Mouse (Mus musculus) kidney, postnatal 25 days (tissue): ENCODE data around the gene Plxna1.

Experiments used
- DNase-seq, 2 experiments: peaks; one replicate each; pipeline ENCODE4 v3.0.0; 2021; ENCODE audit warnings: mixed read lengths in 2 of 2

Gene Plxna1

DNA sequence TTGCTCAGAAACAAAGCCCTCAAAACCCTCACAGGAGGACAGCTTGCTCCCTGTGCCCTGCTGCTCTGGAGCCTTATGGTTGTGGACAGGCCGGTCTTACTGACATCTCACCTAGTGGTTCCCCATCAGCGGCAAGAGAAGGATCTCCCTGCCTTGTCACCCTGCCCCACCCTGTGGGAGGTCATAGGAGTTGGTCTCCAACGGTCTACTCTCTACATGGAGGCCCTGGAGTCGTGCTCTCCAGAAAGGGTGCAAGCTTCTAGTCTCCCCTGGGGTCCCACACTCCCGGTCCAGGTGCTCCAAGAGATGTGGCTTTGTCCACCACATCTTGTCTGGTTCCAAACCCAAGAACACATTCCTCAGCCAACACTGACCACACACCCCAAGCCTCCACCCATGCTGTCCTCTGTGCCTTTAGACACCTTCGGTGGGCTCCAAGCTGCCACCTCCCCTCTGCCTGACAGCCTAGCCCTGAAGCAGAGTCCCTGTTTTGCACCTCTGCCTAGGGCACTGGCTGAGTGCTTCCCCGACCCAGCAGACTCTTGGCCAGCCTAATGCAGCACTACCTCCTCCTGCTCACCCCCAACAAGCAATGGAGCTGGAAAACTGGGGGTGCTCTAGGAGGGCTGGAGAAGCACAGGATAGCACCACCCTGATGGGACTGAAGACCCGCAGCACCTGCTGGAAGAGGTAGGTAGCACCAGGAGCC lies 1.6 kb downstream of the Plxna1 start:
- DNase-seq, result no peak

DNA sequence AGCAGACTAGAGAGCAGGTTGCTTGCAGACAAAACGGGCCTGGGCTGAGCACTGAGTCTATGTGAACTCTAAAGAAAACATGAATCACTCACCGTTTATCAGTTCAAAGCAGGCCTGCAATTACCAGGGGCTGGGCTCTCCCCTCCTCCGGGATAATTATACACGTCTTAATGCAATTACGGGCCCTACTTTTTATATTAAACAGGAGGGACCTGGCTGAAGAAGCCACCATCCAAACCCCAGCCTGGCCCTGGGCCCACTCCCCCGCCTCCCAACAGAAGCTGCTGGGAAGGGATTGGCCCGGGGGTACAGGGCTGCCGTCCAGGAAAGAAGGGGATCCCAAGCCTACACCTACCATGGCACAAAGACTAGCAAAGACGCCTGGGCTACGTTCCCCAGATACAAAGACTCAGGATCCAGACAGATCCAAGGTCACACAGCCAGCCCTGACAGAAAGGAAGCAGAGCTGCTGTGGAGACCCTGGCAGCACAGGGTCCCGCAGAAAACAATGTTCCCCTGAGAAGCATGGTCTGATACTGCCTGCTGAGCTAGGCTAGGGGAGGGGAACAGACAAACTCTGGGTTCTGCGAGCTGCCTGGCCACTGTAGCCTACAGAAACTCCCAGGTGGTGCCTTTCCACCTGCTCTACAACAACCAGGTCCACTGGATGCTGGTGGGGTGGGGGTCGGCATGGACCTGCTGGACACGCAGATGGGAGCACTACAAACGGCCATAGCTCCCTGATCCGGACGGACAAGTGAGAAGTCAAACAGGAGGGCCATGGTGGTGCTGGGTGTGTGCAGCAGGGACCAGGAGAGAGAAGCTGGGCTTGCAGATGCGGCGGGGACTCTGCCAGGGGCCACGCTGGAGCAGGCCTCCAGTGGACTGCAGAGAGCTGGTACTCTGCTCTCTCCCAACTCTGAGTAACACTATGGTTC lies 2.4 kb downstream of the Plxna1 start:
- DNase-seq, result no peak

DNA sequence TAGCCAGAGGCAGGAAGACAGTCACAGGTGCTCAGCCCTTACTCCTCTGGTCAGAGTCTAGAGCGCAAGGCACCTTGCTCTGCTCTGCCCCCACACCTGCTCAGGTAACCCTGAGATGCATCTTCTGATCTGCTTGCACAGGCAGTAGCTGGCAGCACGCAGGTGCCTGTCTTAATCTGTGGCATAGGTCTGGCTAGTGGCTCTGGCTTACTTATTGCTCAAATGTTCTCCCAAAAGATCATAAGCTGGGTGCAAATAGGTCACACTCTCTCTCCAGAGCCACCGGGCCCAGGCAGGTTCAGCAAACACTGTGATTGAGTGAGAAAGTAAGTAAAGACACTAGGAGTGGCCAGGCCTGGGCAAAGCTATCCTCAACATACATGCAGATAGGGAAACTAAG lies 3.2 kb downstream of the Plxna1 start:
- no peak for DNase-seq

DNA sequence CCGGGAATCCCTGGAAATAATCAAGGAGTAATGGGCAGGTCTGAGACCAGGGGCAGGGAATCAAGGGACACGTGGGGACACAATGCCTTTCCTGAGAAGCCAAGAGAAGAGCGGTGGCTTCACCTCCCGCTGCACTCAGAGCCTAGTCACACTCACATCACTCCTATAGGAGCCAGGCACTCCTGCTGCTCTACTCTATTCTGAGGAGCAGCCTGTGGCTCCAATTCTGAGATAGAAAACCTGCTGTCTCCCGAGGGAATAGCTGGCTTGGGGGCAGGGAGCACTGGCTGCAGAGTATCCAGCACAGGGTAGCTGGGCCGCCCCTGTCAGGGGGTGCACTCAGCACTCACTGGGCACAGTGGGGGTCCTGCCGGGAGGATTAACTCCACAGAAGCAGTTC lies 6.8 kb downstream of the Plxna1 start:
- no peak for DNase-seq

DNA sequence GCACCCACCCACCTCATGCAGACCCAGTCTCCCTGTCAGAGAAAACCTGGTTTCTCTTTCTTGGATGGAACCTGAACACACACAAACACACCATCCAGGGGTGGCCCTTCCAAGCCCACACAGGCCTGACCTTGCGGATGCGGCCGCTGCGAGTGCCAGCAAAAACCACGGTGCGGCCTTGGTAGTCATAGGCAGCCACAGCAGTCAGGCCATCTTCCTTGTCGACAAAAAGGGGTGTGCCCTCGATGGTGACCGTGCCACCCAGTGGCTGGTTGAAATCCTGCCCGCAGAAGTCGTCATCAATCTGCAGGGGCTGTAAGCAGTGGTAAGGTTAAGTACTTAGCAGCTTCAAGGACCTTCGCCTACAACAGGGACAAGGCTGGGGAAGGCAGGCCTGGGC lies 7.7 kb downstream of the Plxna1 start:
- no peak for DNase-seq

DNA sequence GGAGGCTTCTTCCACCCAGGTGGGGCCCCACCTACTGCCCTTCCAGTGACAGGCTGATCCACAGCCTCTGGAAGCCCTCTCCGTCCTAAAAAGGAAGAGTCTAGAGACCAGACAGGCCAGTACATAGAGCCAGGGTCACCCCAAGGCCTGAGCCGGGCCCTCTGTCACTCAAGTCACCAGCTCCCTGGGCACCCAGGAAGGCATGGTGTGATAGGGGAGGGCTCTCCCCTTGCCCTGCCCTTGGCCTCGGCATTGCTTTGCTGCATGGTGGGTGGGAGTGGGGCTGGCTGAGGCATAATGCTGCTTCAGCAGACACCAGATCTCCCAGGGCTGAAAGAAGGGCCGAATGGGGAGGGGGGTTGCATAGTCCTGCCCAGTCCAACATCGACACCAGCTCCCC lies 8.3 kb downstream of the Plxna1 start:
- peak in 1 of 2 experiments; percentile 1 for DNase-seq

DNA sequence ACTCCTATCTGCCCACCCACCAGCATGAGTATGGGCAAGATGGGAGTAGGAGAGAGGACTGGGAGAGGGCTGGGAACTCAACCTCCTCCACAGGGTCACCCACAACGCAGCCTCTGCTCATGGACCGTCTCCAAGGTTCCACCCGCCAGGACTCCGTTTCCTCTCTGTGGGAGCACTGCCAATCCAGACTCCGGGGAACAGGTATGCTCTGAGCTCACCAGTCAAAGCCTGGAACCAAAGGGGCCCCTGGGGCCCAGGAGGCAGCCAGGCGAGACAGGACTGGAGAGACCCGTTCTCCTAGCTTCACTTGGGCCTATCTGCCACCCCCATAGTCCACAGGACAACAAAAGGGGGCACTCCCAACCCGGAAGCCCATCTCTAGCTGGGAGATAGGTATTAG lies 9.3 kb downstream of the Plxna1 start:
- peak; percentile 74 to 90 for DNase-seq

DNA sequence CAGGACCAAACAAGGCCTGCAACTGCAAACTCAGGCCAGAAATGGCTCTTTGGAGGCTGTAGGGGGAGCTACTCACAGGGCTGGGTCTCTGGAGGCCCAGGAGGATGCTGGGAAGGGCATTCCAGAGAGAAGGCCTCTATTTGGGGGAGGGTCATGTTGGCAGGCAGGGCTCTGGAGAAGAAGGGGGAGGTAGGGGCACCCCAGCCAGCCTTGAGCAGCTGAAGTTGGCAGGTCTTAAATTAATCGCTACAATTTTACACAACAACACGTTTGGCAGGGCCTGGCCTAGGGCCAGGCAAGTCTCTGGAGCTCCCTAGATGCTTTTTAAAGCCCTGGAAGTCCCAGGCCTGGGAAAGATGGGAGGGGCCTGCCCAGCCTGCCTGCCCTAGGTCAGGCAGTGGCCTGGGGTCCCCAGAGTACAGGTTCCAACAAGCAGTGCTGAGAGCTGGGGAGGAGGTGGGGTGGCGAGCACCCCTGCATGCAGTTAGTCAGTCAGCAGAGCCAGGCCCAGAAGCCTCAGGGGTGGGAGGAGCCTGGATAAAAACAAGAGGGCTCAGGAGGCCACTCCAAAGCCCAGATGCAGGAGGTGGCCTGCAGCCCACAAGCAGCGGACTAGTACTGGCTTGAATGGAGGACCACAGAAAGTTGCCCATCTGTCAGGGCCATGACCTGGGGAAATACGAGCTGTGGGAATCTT lies 10.8 kb downstream of the Plxna1 start:
- DNase-seq, result peak; percentile 68 to 84

DNA sequence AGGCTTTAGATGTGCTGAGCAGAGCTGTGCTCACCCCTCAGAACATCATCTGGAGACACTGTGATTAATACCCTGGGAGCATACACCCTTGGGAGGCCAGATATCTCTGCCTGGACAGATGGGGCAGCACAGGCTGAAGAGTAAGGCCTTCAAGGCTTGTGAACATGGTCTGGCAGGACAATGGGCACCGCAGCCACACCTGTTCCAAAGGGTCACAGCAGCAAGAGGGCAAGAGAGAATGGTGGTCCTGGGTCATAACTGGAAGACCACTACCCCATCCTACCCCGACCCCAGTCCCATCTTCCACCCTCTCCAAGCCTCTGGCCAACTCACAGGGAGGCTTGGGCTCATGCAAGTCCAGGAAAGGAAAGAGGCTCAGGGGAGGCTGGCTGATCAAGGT lies 11.9 kb downstream of the Plxna1 start:
- DNase-seq, result no peak

DNA sequence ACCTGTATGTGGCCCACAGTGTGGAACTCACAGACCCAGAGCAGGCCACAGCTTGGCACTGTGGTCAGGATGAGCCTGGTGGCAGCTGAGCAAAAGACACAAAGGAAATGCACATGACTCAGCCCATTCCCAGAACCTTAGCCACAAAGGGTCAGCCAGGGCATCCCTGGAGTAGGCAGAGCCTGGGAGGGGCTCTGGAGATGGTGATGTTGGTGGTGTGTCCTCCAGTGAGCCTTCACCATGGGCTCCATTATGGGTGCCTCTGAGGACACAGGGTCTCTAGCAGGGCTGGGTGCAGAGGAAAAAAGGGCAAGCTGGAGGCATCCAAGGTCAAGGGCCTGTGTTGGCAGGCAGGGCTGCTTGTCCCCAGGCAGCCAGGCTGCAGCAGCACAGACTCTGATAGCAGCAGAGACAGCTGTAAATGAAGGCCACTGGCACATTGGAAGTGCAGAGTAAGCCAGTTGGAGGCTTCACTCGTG lies 12.3 kb downstream of the Plxna1 start:
- DNase-seq, result no peak

DNA sequence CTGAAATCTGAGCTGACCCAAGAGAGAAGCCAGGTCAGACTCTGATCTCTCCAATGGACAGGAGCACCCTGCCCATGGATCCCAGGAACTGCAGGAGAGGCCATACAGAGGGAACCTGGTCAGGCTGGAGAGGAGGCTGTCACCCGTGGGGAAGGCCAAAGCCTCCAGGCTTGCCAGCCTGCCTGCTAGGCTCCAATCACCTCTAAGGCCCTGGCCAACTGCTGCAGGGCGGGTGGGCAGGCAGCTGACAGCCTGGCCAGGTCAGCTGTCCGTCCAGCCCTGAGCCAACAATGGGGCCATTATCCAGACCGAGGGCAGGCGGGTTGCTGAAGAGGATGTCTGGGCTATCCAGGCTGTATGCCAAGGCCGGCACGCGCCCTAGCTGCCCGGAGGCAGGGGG lies 14.1 kb downstream of the Plxna1 start:
- DNase-seq, result no peak

DNA sequence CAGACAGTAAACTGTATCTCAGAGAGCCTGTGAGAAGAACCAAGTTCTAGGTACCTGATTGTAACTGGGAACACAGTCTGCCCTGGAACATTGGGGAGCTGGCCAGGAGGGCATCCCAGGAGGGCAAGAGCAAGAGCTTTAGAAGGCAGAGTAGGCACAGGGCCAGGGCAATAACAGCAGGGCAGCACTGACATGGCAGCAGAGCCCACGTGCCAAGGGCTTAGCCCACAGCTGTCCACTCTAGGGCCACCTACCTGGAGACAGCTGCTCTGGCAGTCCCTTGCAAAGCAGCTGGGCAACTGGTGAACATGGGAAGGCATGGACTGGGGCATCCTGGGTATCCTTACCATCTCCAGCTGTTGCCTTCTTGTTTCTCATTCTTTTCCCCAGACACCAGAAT lies 14.6 kb downstream of the Plxna1 start:
- peak; percentile 41 to 76 for DNase-seq

DNA sequence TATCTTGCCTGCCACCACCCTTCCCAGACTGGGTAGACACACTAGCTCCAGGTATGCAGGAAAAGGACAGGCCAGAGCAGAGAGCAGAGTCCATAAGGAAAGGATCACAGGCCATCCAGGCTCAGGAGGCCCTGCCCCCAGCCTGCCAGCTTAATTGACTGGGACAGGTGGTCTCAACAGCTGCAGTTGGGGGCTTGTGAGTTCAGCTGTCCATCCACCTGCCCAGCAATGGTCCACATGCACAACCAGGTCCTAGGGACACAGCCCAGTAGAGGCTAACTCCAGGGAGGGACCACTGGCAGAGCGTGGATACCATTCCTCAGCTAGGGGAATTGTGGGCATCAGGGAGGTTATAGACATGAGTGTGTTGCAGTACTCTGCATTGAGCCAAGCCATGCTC lies 16.6 kb downstream of the Plxna1 start:
- DNase-seq, result no peak

DNA sequence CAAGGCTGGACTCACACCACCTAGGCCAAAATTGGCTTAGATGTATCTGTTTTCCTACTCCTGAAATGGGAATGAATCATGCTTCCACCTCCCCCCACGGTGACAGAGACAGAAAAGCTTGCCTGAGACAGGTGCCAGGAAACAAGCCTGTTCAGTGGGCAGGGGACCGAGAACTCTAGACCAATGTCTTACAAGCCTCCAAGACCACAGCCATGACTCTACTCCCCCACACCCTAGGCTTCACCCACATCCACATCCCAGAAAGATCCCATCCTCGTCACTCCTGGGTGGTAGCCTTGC lies 17.0 kb downstream of the Plxna1 start:
- DNase-seq, result no peak

DNA sequence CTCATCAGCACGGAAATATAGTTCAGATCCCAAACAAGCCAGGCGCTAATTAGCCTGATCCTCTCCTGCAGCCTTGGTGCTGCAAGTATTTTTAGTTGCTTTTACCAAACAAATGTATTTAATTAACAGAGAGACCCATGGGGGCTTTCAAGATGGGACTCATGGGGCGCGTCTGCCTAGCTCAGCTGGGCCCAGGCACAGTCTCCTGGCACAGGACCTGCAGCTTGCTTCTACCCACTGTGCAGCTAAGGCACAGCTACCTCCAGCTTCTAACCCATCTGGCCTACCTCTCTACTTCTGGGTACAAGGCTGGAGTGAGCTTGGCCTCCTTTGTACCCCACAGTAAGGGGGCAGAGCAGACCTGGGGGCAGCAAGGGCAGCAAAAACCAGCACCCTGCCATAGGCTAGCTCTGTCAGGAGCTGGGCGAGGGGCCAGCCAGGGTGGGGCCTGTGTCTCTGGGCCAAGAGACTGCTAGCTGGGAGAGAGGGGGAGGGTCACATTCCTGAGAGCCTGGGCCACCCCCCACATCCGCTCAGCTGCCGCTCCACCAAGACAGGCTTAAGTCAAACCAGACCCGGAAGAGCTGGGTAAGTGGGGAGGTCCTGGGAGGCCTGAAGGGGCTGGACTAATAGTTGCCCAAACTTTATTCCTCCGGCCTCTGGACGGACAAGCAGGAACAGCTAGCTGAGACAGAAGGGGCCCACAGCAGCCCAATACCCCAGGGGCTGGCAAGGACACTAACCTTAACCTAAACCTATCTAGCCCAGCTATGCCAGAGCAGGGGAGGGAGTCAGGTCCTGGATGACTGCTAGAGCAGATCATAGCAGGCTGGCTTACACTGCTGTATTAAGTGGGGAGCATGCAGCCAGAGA lies 17.6 kb downstream of the Plxna1 start:
- peak; percentile 95 to 96 for DNase-seq

DNA sequence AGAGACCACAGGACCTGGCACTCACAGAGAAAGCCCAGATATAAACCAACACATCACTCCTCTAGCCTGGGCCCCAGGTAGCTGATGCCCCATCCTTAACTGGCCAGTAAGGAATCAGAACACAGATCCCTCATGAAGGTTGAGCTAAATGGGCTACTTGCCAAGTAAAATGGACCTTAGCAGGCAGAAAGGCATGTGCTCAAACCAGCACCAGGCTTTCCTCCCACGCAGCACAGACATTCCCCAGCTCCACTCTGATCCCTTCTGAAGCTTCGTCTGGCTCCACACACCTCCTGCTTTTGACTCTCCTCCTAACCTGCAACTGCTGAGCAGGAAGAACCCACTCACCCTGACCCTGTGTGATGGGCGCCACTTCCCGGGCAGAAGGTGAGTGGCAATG lies 20.4 kb downstream of the Plxna1 start:
- DNase-seq, result no peak

DNA sequence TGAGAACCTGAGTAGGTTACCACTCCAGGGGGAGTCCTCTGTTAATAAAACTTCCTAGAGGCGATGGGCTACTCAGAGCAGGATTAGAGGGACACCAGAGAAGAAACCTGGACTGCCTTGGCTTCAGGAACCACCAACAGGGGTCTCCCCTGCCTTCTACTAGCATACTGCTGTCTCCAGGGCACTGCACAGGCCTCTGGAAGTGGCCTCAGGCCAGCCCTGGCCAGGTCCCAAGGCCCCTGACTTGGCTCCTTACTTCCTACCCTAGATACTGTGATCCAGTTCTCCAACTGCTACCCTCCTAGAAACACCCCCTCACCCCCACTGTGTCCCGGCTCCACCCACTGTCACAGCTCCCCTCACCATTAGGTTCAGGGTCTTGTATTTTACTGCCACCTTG lies 23.0 kb downstream of the Plxna1 start:
- DNase-seq, result peak; percentile 64 to 71

DNA sequence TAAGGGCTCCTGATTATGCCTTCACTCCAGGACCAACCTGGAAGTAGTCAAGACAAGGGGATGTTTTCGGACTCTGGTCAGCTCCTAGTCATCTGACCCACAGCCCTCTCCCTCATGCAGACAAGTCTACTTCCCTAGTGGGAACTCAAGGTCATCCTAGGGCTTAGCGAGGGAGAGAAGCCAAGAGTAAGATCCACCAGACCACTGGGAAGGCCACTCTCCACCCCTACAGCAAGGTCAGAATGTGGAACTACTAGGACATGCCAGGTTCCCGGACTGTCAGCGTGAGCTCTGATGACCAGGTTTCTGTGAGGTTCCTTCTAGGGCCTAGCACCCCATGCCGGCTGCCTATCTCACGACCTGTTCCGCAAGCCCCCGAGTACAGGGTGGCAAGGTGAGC lies 23.7 kb downstream of the Plxna1 start:
- peak in 1 of 2 experiments; percentile 44 for DNase-seq

DNA sequence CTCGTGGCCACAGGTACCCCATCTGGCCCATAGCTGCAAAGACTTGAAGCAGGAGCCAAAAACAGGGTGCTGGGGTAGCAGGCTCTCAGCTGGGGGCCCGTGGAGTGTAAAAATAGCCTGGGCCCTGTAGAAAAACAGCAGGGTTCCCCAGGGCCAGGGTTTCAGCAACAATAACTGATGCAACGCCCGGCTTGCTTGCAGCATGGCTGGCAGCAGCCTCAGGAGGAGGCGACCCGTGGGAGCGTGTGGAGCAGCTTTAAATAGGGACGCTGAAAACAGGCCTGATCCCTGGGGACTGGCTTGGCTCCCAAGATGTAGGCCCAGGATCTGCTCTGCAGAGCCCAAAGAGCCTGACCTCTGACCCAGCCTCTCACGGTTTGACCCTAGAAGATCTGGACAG lies 24.8 kb downstream of the Plxna1 start:
- peak in 1 of 2 experiments; percentile 60 for DNase-seq

DNA sequence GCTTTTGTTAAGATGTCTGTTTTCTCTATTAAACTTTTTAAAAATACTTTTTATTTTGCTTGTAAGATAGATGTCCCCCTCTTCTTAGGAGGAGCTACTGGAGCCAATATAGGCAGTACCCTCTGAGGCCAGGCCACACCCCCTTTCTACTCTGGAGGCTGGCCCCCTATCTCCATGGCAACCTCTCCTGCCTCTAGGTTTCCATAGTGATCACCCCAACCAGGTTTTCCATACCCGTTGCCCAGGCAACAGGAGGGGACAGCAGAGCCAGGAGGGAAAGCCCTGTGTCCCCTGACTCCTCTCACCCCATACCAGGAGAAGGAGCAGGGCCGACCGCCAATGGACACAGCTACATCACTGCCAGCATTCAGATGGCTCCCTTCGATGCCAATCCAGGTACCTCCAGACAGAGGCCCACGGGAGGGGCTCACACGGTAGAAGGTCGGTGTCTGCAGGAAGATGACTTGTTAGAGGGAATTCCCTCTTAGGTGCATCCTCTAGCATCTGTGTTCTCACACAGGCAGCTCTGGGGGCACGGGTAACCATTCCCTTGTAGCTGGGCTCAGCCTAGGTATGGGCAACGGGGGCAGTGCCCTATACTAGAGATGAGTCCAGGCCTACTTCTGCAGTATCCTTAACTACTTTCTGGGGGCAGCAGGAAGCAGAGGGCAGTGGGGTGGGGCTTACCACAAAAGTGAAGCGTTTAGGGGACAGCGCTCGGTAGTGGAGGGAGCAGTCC lies 28.3 kb downstream of the Plxna1 start:
- DNase-seq, result no peak

DNA sequence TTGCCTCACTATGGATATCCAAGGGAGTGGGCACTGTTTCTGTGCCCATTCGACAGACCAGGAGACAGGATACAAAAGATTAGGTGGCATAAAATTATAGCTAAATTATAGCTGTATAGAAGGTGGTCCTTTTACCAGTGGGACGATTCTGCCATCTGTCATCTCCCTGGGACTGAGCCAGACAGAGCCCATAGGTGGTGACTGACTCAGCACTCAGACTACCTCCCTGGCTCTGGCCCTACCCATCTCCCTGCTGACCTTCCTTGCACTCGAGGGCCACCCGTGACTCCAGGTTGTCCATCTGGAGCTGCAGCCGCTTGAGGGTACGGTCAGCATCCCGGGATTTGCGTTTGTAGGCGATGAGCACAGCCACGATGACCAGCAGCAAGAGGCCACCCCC lies 31.5 kb downstream of the Plxna1 start:
- no peak for DNase-seq

DNA sequence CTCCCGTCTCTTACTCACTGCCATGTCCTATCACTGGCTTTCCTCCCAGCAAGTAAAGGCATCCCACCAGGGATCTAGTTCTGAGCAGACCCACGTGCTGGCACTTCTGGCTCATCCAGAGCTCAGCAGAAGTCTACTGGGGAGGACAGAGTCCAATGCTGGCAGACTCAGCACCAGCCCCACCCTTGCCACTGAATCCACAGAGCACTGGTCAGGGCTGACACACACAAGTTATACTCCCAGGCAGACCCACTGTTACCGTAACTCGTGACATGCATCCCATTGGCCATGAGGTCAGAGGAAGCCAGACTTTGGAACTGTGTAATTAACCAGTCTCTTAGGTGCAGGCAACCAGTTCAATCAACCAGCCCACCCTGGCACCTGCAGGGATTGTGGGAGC lies 33.8 kb downstream of the Plxna1 start:
- DNase-seq, result peak; percentile 53 to 85
